In the genomic region with DNA sequence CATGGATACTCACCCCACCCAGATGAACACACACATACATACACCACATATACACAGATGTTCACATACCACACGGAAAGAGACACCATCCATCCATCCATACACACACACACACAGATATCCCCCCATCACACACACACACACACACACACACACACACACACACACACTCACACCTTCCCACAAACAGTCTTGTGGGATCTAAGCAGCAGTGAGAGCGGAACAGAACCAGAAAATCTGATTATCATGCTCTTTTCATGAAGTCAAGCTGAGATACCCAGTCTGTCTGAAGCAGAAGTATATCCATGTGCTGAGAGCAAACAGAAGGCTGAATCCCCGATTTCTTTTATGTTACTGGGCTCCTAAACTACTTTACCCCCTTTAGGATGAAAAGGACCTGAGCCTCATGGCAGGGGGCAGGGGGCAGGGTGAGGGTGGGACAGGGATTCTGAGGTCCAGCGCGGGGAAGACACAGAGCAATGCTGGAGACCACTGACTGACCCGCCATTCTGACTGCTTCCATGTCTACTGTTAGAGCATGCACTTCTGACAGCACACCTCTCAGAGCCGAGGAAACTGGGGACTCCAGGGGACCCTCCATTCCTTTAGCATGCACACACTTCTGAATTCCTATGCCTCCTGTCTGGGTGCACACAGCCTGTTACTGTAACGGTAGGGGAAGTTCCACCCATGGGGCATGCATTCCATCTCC, we compare ENCODE assay signal across 28 mouse cellular contexts.
DNase-seq lines count a peak whose midpoint lies in the region; ATAC-seq and TF ChIP-seq lines count a peak whose summit lies in the region.
"Had no signal": no experiment of that assay in that cellular context is flagged by ENCODE, and none has a peak within 500 bp of the region (broad histone marks: within the 10 kb centered on the region; RNA-seq: fewer than 3 reads in every experiment).

No protein-coding gene starts in this region.

- no peak overlapping the region for H3K9ac ChIP-seq in embryonic facial prominence, embryonic 11.5 days (replicated peaks; ENCODE audit: low read length)
- no peak overlapping the region for H3K9ac ChIP-seq in midbrain, embryonic 14.5 days (replicated peaks; ENCODE audit: low read length)
- no peak overlapping the region for H3K9ac ChIP-seq in kidney, embryonic 16.5 days (replicated peaks; ENCODE audit: low read length)
- no peak overlapping the region for H3K9ac ChIP-seq in liver, postnatal 0 days (replicated peaks)
- H3K9ac ChIP-seq: hindbrain, embryonic 15.5 days; intestine, embryonic 15.5 days; limb, embryonic 15.5 days; liver, embryonic 13.5 days had no signal

- no peaks in the 10 kb centered on the region for H3K36me3 ChIP-seq in embryonic facial prominence, embryonic 10.5 days (replicated peaks)
- H3K36me3 ChIP-seq in embryonic facial prominence, embryonic 11.5 days (replicated peaks; ENCODE audit: control insufficient read depth, insufficient read depth, low read depth, low read length), result no peaks in the 10 kb centered on the region
- H3K36me3 ChIP-seq in midbrain, embryonic 14.5 days (ENCODE audit: control insufficient read depth, insufficient read depth, low read length), result no peaks in the 10 kb centered on the region
- H3K36me3 ChIP-seq in kidney, embryonic 16.5 days (ENCODE audit: insufficient read depth, low read length), result no peaks in the 10 kb centered on the region
- no peaks in the 10 kb centered on the region for H3K36me3 ChIP-seq in liver, postnatal 0 days (replicated peaks; ENCODE audit: insufficient read depth, low read length)
- H3K36me3 ChIP-seq: hindbrain, embryonic 15.5 days; intestine, embryonic 15.5 days; limb, embryonic 10.5 days; limb, embryonic 15.5 days; liver, embryonic 13.5 days had no signal

- DNase-seq in embryonic facial prominence, embryonic 10.5 days (ENCODE audit: low spot score), result no peak
- DNase-seq in embryonic facial prominence, embryonic 11.5 days (ENCODE audit: low spot score), result no peak
- DNase-seq in mesoderm, embryonic 11.5 days (ENCODE audit: low read depth, low spot score), result peak; percentile 46
- peak; percentile 51 for DNase-seq in midbrain, embryonic 14.5 days
- DNase-seq in gastrocnemius, postnatal 25 days, result no peak
- DNase-seq in liver, postnatal 0 days, result no peak
- DNase-seq: adrenal gland, adult 2 months; B cell, adult 2 months; cerebellum, adult 2 months; cerebellum, postnatal 14 days; gastrocnemius, adult 2 months; heart, postnatal 14 days; kidney, adult 2 months; liver, embryonic 13.5 days; lung, adult 2 months; lung, postnatal 10 days; right cerebral cortex, adult 18-20 months; thymus, adult 2 months; thymus, postnatal 36 days had no signal

- H3K4me2 ChIP-seq in embryonic facial prominence, embryonic 11.5 days (ENCODE audit: low read depth, low read length), result no peak overlapping the region
- no peak overlapping the region for H3K4me2 ChIP-seq in midbrain, embryonic 14.5 days (ENCODE audit: low read length)
- no peak overlapping the region for H3K4me2 ChIP-seq in kidney, embryonic 16.5 days (replicated peaks; ENCODE audit: low read depth, low read length)
- H3K4me2 ChIP-seq in liver, postnatal 0 days (ENCODE audit: low read depth, low read length), result no peak overlapping the region
- H3K4me2 ChIP-seq: hindbrain, embryonic 15.5 days; intestine, embryonic 15.5 days; limb, embryonic 15.5 days; liver, embryonic 13.5 days had no signal

- no peak overlapping the region for H3K4me3 ChIP-seq in embryonic facial prominence, embryonic 10.5 days
- no peak overlapping the region for H3K4me3 ChIP-seq in embryonic facial prominence, embryonic 11.5 days (ENCODE audit: low read depth, low read length)
- no peak overlapping the region for H3K4me3 ChIP-seq in midbrain, embryonic 14.5 days (replicated peaks; ENCODE audit: low read depth, low read length)
- no peak overlapping the region for H3K4me3 ChIP-seq in kidney, embryonic 16.5 days (ENCODE audit: low read length)
- H3K4me3 ChIP-seq in liver, postnatal 0 days (ENCODE audit: low read depth, low read length), result no peak overlapping the region
- H3K4me3 ChIP-seq: erythroblast, embryonic 14.5 days; gastrocnemius, adult 2 months; hindbrain, embryonic 15.5 days; intestine, embryonic 15.5 days; limb, embryonic 10.5 days; limb, embryonic 15.5 days; liver, embryonic 13.5 days had no signal

- 0 out of 2 replicates have a peak overlapping the region, but pooled peaks have one; percentile 10 for H3K27ac ChIP-seq in embryonic facial prominence, embryonic 10.5 days (replicated peaks)
- H3K27ac ChIP-seq in embryonic facial prominence, embryonic 11.5 days (replicated peaks; ENCODE audit: low read depth, low read length), result no peak overlapping the region
- no peak overlapping the region for H3K27ac ChIP-seq in midbrain, embryonic 14.5 days (replicated peaks; ENCODE audit: low read depth, low read length)
- H3K27ac ChIP-seq in kidney, embryonic 16.5 days (ENCODE audit: low read length), result no peak overlapping the region
- H3K27ac ChIP-seq in liver, postnatal 0 days (ENCODE audit: low read depth), result no peak overlapping the region
- H3K27ac ChIP-seq: gastrocnemius, adult 2 months; hindbrain, embryonic 15.5 days; intestine, embryonic 15.5 days; kidney, postnatal 0 days; limb, embryonic 10.5 days; limb, embryonic 15.5 days; liver, embryonic 13.5 days; macrophage had no signal

- H3K9me3 ChIP-seq in embryonic facial prominence, embryonic 10.5 days, result no peaks in the 10 kb centered on the region
- no peaks in the 10 kb centered on the region for H3K9me3 ChIP-seq in embryonic facial prominence, embryonic 11.5 days (replicated peaks; ENCODE audit: control insufficient read depth, low read length)
- H3K9me3 ChIP-seq in midbrain, embryonic 14.5 days (ENCODE audit: control insufficient read depth, low read length), result no peaks in the 10 kb centered on the region
- no peaks in the 10 kb centered on the region for H3K9me3 ChIP-seq in kidney, embryonic 16.5 days (ENCODE audit: low read length)
- no peaks in the 10 kb centered on the region for H3K9me3 ChIP-seq in liver, postnatal 0 days (ENCODE audit: low read length)
- H3K9me3 ChIP-seq: hindbrain, embryonic 15.5 days; intestine, embryonic 15.5 days; limb, embryonic 10.5 days; limb, embryonic 15.5 days; liver, embryonic 13.5 days had no signal

- ATAC-seq in embryonic facial prominence, embryonic 11.5 days (replicated peaks; ENCODE audit: insufficient number of reproducible peaks, low FRiP score, low TSS enrichment, low read depth), result 0 out of 2 replicates have a peak, but pooled peaks have one; percentile 26
- ATAC-seq in midbrain, embryonic 14.5 days (ENCODE audit: low FRiP score, low TSS enrichment), result peak; percentile 35; the same call in 1 of the 2 replicates
- ATAC-seq in kidney, embryonic 16.5 days (ENCODE audit: low FRiP score, low TSS enrichment), result no peak
- no peak for ATAC-seq in liver, postnatal 0 days
- ATAC-seq: forebrain, embryonic 16.5 days; intestine, embryonic 15.5 days had no signal

- no peak for TF ChIP-seq CTCF in liver, postnatal 0 days (IDR thresholded peaks at IDR 0.05; ENCODE audit: low read depth)

- no peak for TF ChIP-seq EP300 in liver, postnatal 0 days (IDR thresholded peaks at IDR 0.05; ENCODE audit: low read depth)

- peaks cover 60% of the 10 kb centered on the region for H3K4me1 ChIP-seq in embryonic facial prominence, embryonic 10.5 days
- peaks cover 3% of the 10 kb centered on the region for H3K4me1 ChIP-seq in embryonic facial prominence, embryonic 11.5 days (ENCODE audit: control insufficient read depth, insufficient read depth, low read length)
- H3K4me1 ChIP-seq in midbrain, embryonic 14.5 days (ENCODE audit: control insufficient read depth, insufficient read depth, low read length), result peaks cover 17% of the 10 kb centered on the region; the same call in 1 of the 2 replicates
- H3K4me1 ChIP-seq in kidney, embryonic 16.5 days (ENCODE audit: insufficient read depth, low read length), result peaks cover 26% of the 10 kb centered on the region
- no peaks in the 10 kb centered on the region for H3K4me1 ChIP-seq in liver, postnatal 0 days (ENCODE audit: insufficient read depth)
- H3K4me1 ChIP-seq: liver, embryonic 13.5 days had no signal

- H3K27me3 ChIP-seq in embryonic facial prominence, embryonic 10.5 days (replicated peaks; ENCODE audit: low read depth, poor library complexity, severe bottlenecking), result no peaks in the 10 kb centered on the region
- no peaks in the 10 kb centered on the region for H3K27me3 ChIP-seq in embryonic facial prominence, embryonic 11.5 days (ENCODE audit: control insufficient read depth, insufficient read depth, low read length)
- H3K27me3 ChIP-seq in midbrain, embryonic 14.5 days (ENCODE audit: control insufficient read depth, insufficient read depth, low read length), result no peaks in the 10 kb centered on the region
- no peaks in the 10 kb centered on the region for H3K27me3 ChIP-seq in kidney, embryonic 16.5 days (ENCODE audit: insufficient read depth, low read length)
- no peaks in the 10 kb centered on the region for H3K27me3 ChIP-seq in liver, postnatal 0 days (ENCODE audit: insufficient read depth, low read length)
- H3K27me3 ChIP-seq: hindbrain, embryonic 15.5 days; intestine, embryonic 15.5 days; limb, embryonic 15.5 days; liver, embryonic 13.5 days had no signal

- WGBS in embryonic facial prominence, embryonic 10.5 days, result 58% methylated on average over 8 of the region's 8 CpGs
- WGBS in embryonic facial prominence, embryonic 11.5 days, result 59% methylated on average over 8 of the region's 8 CpGs
- WGBS in midbrain, embryonic 14.5 days, result 23% methylated on average over 8 of the region's 8 CpGs
- 75% methylated on average over 8 of the region's 8 CpGs for WGBS in kidney, embryonic 16.5 days
- 77% methylated on average over 8 of the region's 8 CpGs for WGBS in liver, postnatal 0 days (ENCODE audit: insufficient replicate concordance)

Comparison
In these comparisons a context has a peak if more than half of its experiments do, and no peak if none do; other contexts are left out.
1. DNase-seq: peak in mesoderm, embryonic 11.5 days (single experiment) and midbrain, embryonic 14.5 days (single experiment); none in embryonic facial prominence, embryonic 10.5 days (single experiment), embryonic facial prominence, embryonic 11.5 days (single experiment), gastrocnemius, postnatal 25 days (single experiment) and liver, postnatal 0 days (single experiment).
2. ATAC-seq: peak in embryonic facial prominence, embryonic 11.5 days (single experiment) and midbrain, embryonic 14.5 days (single experiment); none in kidney, embryonic 16.5 days (single experiment) and liver, postnatal 0 days (single experiment).